Mouse (Mus musculus): ENCODE data around the gene Large2.

Gene Large2

DNA sequence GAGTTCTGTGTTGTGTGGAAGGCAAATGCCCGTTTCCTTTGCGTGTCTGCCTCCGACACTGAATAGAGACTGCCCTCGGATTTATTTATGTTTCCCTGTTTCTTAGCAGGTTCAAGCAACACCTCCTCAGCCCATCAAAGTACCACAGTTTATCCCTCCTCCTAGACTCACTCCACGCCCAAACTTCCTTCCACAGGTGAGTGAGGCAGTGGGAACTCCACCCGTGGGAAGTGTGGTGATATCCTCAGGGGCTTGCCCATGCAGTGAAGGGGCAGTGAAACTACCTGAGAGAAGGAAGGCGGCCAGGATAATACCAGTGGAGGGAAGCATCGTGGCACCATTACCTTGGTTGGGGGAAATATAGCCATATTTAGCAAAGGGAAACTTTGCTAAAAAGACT lies 46.5 kb downstream of the Large2 start:
- DNase-seq (ENCODE audit: low spot score in 2 of 2), result no peak

- no peak for DNase-seq (ENCODE audit: low spot score in 2 of 2)
These were observed 47.1 kb downstream of the Large2 start for GRCm38 (mm10) chr2:92327601-92328000.

DNA sequence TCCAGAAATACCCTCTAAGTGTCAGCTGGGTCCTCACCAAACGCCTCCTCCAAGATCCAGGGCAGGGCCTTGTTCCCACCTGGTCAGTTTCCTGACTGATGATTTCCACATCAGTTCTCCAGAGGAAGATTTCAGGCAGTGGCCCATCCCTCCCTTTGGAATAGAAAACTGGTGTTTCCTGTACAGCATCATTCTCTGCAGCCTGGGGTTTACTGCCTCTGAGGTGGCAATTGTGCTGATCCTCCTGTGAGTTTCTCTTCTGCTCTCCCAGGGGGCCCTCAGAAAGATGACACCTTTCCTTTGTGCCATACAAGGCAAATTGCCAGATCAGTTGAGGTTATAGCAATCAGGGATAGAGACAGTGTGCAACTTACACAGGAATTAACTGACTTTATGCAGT lies 48.4 kb downstream of the Large2 start:
- DNase-seq (ENCODE audit: low spot score in 2 of 2), result no peak

- no peak for DNase-seq (ENCODE audit: low spot score in 2 of 2)
These were observed 49.0 kb downstream of the Large2 start for GRCm38 (mm10) chr2:92325676-92326075.

DNA sequence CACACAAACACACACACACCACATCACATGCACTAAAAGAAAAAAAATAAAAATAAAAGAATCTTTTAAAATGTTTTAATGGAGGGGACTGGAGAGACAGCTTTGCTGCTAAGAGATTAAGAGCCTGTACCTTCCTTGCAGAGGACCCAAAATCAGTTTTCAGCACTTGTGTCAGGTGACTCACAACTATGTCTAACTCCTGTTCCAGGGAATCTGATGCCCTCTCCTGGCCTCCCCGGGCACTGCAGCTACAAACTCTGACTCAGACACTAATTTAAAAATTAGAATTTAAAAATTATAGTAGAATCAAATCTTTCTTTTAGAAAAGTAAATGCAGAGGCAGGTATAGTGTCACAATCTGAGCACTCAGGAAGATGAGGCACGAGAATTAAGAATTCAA lies 52.0 kb downstream of the Large2 start:
- peak; percentile 11 to 48 for DNase-seq (ENCODE audit: low spot score in 2 of 2)

- no peak for DNase-seq (ENCODE audit: low spot score in 2 of 2)
These were observed 57.4 kb downstream of the Large2 start for GRCm38 (mm10) chr2:92317228-92317627.

- DNase-seq (ENCODE audit: low spot score in 2 of 2), result no peak
These were observed 58.0 kb downstream of the Large2 start for GRCm38 (mm10) chr2:92316652-92317051.
